ENCODE assay signal across 15 mouse cellular contexts in the genomic region with DNA sequence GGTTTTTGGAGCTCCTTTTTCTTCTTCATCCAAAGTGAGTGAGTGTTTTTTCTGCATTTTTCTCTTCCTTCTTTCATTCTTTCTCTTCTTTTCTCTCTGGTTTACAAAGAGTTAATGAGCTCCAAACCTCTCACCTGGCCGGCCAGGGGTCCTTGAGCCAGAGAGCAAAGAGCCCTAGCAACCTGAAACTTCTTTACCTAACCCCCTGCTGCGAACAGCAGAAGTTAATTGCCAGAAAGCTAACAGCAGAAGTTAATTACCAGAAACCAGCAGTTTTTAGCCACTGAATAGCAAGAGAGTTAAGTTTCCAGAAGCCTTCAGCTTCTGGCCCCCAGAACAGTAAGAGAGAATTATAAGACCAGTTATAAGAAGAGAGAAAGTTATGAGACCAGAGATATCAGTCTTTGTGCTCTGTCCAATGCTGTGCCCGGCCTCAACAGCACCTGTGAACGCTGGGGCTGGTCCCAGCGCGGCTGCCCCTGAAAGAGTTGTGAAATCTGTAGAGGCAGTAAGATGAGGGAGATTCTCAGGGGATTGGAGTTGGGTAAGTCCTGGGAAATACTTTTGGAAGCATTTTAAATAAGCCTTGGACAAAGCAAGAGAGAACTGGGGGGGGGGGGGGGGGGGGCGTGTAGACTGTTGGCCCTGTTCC.
DNase-seq lines count a peak whose midpoint lies in the region; ATAC-seq lines count a peak whose summit lies in the region.
"Had no signal": no experiment of that assay in that cellular context is flagged by ENCODE, and none has a peak within 500 bp of the region (broad histone marks: within the 10 kb centered on the region; RNA-seq: fewer than 3 reads in every experiment).

No protein-coding gene starts in this region.

- H3K36me3 ChIP-seq in intestine, embryonic 15.5 days, result no peaks in the 10 kb centered on the region
- H3K36me3 ChIP-seq in intestine, embryonic 16.5 days (ENCODE audit: control insufficient read depth, insufficient read depth, low read length), result no peaks in the 10 kb centered on the region
- no peaks in the 10 kb centered on the region for H3K36me3 ChIP-seq in lung, embryonic 15.5 days
- H3K36me3 ChIP-seq in embryonic facial prominence, embryonic 12.5 days, result no peaks in the 10 kb centered on the region
- H3K36me3 ChIP-seq: hindbrain, embryonic 10.5 days; liver, embryonic 12.5 days; midbrain, embryonic 12.5 days had no signal

- DNase-seq in lung, postnatal 36 days, result no peak
- DNase-seq in NIH3T3 (ENCODE audit: low read depth), result peak; percentile 38
- no peak for DNase-seq in right cerebral cortex, postnatal 14 days
- DNase-seq: cerebellum, adult 11-12 months; cerebellum, postnatal 25 days; forebrain, postnatal 0 days; gastrocnemius, adult 2 months had no signal

- H3K27me3 ChIP-seq in intestine, embryonic 15.5 days (replicated peaks), result no peaks in the 10 kb centered on the region
- no peaks in the 10 kb centered on the region for H3K27me3 ChIP-seq in intestine, embryonic 16.5 days (replicated peaks; ENCODE audit: control insufficient read depth, insufficient read depth, low read length)
- H3K27me3 ChIP-seq in lung, embryonic 15.5 days, result no peaks in the 10 kb centered on the region
- H3K27me3 ChIP-seq in embryonic facial prominence, embryonic 12.5 days, result no peaks in the 10 kb centered on the region
- H3K27me3 ChIP-seq: liver, embryonic 12.5 days; midbrain, embryonic 12.5 days had no signal

- H3K9me3 ChIP-seq in intestine, embryonic 15.5 days, result no peaks in the 10 kb centered on the region
- no peaks in the 10 kb centered on the region for H3K9me3 ChIP-seq in intestine, embryonic 16.5 days (ENCODE audit: control insufficient read depth, low read length)
- no peaks in the 10 kb centered on the region for H3K9me3 ChIP-seq in lung, embryonic 15.5 days
- H3K9me3 ChIP-seq in embryonic facial prominence, embryonic 12.5 days, result no peaks in the 10 kb centered on the region
- H3K9me3 ChIP-seq: hindbrain, embryonic 10.5 days; liver, embryonic 12.5 days; midbrain, embryonic 12.5 days had no signal

- H3K4me1 ChIP-seq in intestine, embryonic 15.5 days (replicated peaks), result peaks cover 9% of the 10 kb centered on the region; the same call in 1 of the 2 replicates
- peaks cover 15% of the 10 kb centered on the region for H3K4me1 ChIP-seq in intestine, embryonic 16.5 days (ENCODE audit: control insufficient read depth, insufficient read depth, low read length)
- H3K4me1 ChIP-seq in lung, embryonic 15.5 days, result peaks cover 23% of the 10 kb centered on the region
- peaks cover 21% of the 10 kb centered on the region for H3K4me1 ChIP-seq in embryonic facial prominence, embryonic 12.5 days
- H3K4me1 ChIP-seq: liver, embryonic 12.5 days had no signal

- no peak overlapping the region for H3K4me2 ChIP-seq in intestine, embryonic 15.5 days (replicated peaks)
- H3K4me2 ChIP-seq in intestine, embryonic 16.5 days (ENCODE audit: low read depth, low read length), result no peak overlapping the region
- H3K4me2 ChIP-seq in lung, embryonic 15.5 days, result no peak overlapping the region; the same call in 1 of the 2 replicates
- H3K4me2 ChIP-seq in embryonic facial prominence, embryonic 12.5 days (replicated peaks), result no peak overlapping the region
- H3K4me2 ChIP-seq: liver, embryonic 12.5 days; midbrain, embryonic 12.5 days had no signal

- no peak overlapping the region for H3K4me3 ChIP-seq in intestine, embryonic 15.5 days (replicated peaks)
- no peak overlapping the region for H3K4me3 ChIP-seq in intestine, embryonic 16.5 days (ENCODE audit: low read length)
- H3K4me3 ChIP-seq in lung, embryonic 15.5 days, result no peak overlapping the region
- H3K4me3 ChIP-seq in embryonic facial prominence, embryonic 12.5 days, result no peak overlapping the region
- H3K4me3 ChIP-seq: gastrocnemius, adult 2 months; hindbrain, embryonic 10.5 days; liver, embryonic 12.5 days; midbrain, embryonic 12.5 days had no signal

- 20% methylated on average over 7 of the region's 7 CpGs for WGBS in intestine, embryonic 15.5 days
- WGBS in intestine, embryonic 16.5 days, result 18% methylated on average over 7 of the region's 7 CpGs
- 20% methylated on average over 7 of the region's 7 CpGs for whole genome bisulfite sequencing in lung, embryonic 15.5 days
- 7% methylated on average over 7 of the region's 7 CpGs for WGBS in embryonic facial prominence, embryonic 12.5 days

- peak; percentile 35; the same call in 1 of the 2 replicates for ATAC-seq in intestine, embryonic 15.5 days
- no peak for ATAC-seq in intestine, embryonic 16.5 days
- no peak for ATAC-seq in lung, embryonic 15.5 days (ENCODE audit: borderline replicate concordance, extremely low read depth, low FRiP score, low TSS enrichment)
- ATAC-seq in embryonic facial prominence, embryonic 12.5 days (ENCODE audit: insufficient number of reproducible peaks, insufficient read depth, low FRiP score, low TSS enrichment), result no peak
- ATAC-seq: forebrain, postnatal 0 days; liver, embryonic 12.5 days had no signal

- no peak overlapping the region for H3K9ac ChIP-seq in intestine, embryonic 15.5 days
- H3K9ac ChIP-seq in intestine, embryonic 16.5 days (ENCODE audit: low read depth, low read length), result no peak overlapping the region
- no peak overlapping the region for H3K9ac ChIP-seq in lung, embryonic 15.5 days
- no peak overlapping the region for H3K9ac ChIP-seq in embryonic facial prominence, embryonic 12.5 days
- H3K9ac ChIP-seq: forebrain, postnatal 0 days; liver, embryonic 12.5 days; midbrain, embryonic 12.5 days had no signal

- no peak overlapping the region for H3K27ac ChIP-seq in intestine, embryonic 15.5 days
- no peak overlapping the region for H3K27ac ChIP-seq in intestine, embryonic 16.5 days (ENCODE audit: low read length)
- H3K27ac ChIP-seq in lung, embryonic 15.5 days, result peak overlapping the region; percentile 22; the same call in 1 of the 2 replicates
- H3K27ac ChIP-seq in embryonic facial prominence, embryonic 12.5 days, result 0 out of 2 replicates have a peak overlapping the region, but pooled peaks have one; percentile 26
- H3K27ac ChIP-seq: gastrocnemius, adult 2 months; hindbrain, embryonic 10.5 days; liver, embryonic 12.5 days; macrophage; midbrain, embryonic 12.5 days had no signal

Comparison
In these comparisons a context has a peak if more than half of its experiments do, and no peak if none do; other contexts are left out.
1. H3K27ac ChIP-seq: peak in lung, embryonic 15.5 days (single experiment) and embryonic facial prominence, embryonic 12.5 days (single experiment); none in intestine, embryonic 15.5 days (single experiment) and intestine, embryonic 16.5 days (single experiment).